Mouse (Mus musculus): ENCODE measurements at regions not wholly inside any gene's neighbourhood (a gene's known extent, or its start where the extent isn't known, plus 50 kb on each side); places are given as distances from the start of the nearest gene placed in this dataset.

DNA sequence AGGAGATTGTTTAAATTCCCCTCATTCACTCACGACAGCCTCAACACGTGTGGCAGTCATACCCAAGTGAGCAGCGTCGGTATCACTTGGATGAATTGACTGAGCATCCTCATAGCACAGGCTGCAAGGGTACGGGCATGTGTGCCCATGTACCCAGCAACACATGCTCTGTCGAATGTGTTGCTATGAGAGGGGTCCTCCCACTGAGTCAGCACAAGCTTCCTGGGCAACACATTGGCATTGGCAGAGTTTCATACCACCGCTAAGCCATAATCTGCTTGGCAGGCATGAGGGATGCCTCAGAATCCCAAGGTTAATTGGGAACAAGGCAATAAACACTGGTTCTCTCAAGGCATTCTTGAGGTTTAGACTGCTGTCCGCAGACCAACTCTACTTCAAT lies 115.1 kb downstream of the Atp6v1g3 start:
- no peaks in the 10 kb centered on the region for H3K27me3 ChIP-seq (replicated peaks; ENCODE audit: insufficient read depth, low read length)
- TF ChIP-seq CTCF (IDR thresholded peaks at IDR 0.05) = no peak
- no peak for TF ChIP-seq EP300 (IDR thresholded peaks at IDR 0.05)
- no peaks in the 10 kb centered on the region for H3K9me3 ChIP-seq (ENCODE audit: low read length)
- no peak overlapping the region for H3K9ac ChIP-seq (replicated peaks; ENCODE audit: low read depth)
- DNase-seq (ENCODE audit: low spot score) = no peak
- no peak overlapping the region for H3K4me3 ChIP-seq (ENCODE audit: low read depth, low read length)
- H3K4me1 ChIP-seq (ENCODE audit: insufficient read depth, low read depth, low read length) = no peaks in the 10 kb centered on the region
- no peak for ATAC-seq
- no peak overlapping the region for H3K27ac ChIP-seq (ENCODE audit: low read length)
- no peak overlapping the region for H3K4me2 ChIP-seq (replicated peaks; ENCODE audit: low read depth, low read length)
- no peaks in the 10 kb centered on the region for H3K36me3 ChIP-seq (ENCODE audit: insufficient read depth, low read length)
- 85% methylated on average over 8 of the region's 8 CpGs for WGBS

DNA sequence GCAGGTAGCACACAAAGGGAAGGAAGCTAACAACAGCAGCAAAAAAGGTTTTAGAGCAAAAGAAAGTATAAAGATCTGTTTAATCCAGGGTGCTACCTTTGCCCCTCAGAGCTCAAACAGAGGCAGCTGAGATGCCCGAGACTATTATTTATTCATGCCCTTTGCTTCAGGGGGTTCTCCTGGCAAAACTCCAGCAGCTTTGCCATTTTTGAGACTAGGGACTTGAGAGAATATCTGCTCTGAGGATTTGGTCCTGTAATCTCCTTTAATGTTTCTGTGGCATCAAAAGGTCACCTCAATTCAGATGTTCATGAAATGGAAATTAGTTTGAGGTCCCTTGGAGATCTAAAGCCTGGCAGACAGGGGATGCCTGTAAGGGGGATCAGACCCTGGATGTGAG lies 116.1 kb downstream of the Atp6v1g3 start:
- Histone ChIP-seq H3K4me1 (ENCODE audit: insufficient read depth, low read depth, low read length) (no peaks in the 10 kb centered on the region), H3K9me3 (ENCODE audit: low read length) (no peaks in the 10 kb centered on the region), H3K4me2 (replicated peaks; ENCODE audit: low read depth, low read length) (no peak overlapping the region), H3K36me3 (ENCODE audit: insufficient read depth, low read length) (no peaks in the 10 kb centered on the region), H3K9ac (replicated peaks; ENCODE audit: low read depth) (no peak overlapping the region), H3K27me3 (replicated peaks; ENCODE audit: insufficient read depth, low read length) (no peaks in the 10 kb centered on the region), H3K27ac (ENCODE audit: low read length) (no peak overlapping the region), H3K4me3 (ENCODE audit: low read depth, low read length) (no peak overlapping the region)
- no peak for ATAC-seq
- 45% methylated on average over 1 of the region's 1 CpGs for WGBS
- TF ChIP-seq CTCF (IDR thresholded peaks at IDR 0.05) (no peak), EP300 (IDR thresholded peaks at IDR 0.05) (no peak)
- DNase-seq (ENCODE audit: low spot score) = no peak

DNA sequence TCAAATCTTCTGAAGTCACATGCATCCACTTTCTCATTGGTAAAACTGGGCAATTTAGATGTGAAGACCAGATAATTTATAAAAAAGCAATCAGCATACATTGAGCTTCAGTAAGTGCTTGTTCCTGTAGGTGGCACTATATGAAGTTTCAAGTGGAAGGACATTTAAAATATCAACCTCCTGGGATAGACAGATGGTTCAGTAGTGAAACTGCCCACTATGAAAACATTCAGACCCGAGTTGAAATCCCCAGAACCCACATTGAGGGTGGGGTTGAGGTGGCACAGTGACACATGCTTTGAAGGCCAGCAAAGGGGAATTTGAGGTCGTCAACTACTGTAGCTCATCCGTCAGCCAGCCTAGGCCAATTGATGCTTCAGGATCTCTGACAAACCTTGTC lies 145.1 kb downstream of the Atp6v1g3 start:
- DNase-seq (ENCODE audit: low spot score) (peak; percentile 8), ATAC-seq (no peak)
- H3K4me1 ChIP-seq (ENCODE audit: insufficient read depth, low read depth, low read length) = no peaks in the 10 kb centered on the region
- no peaks in the 10 kb centered on the region for H3K9me3 ChIP-seq (ENCODE audit: low read length)
- no peaks in the 10 kb centered on the region for H3K27me3 ChIP-seq (replicated peaks; ENCODE audit: insufficient read depth, low read length)
- no peaks in the 10 kb centered on the region for H3K36me3 ChIP-seq (ENCODE audit: insufficient read depth, low read length)
- no peak overlapping the region for H3K9ac ChIP-seq (replicated peaks; ENCODE audit: low read depth)
- no peak overlapping the region for H3K4me2 ChIP-seq (replicated peaks; ENCODE audit: low read depth, low read length)
- H3K4me3 ChIP-seq (ENCODE audit: low read depth, low read length) = no peak overlapping the region
- no peak overlapping the region for H3K27ac ChIP-seq (ENCODE audit: low read length)
- TF ChIP-seq EP300 (IDR thresholded peaks at IDR 0.05) (no peak), CTCF (IDR thresholded peaks at IDR 0.05) (peak; percentile 19; the same call in 1 of the 2 replicates)
- 67% methylated on average over 3 of the region's 3 CpGs for WGBS

DNA sequence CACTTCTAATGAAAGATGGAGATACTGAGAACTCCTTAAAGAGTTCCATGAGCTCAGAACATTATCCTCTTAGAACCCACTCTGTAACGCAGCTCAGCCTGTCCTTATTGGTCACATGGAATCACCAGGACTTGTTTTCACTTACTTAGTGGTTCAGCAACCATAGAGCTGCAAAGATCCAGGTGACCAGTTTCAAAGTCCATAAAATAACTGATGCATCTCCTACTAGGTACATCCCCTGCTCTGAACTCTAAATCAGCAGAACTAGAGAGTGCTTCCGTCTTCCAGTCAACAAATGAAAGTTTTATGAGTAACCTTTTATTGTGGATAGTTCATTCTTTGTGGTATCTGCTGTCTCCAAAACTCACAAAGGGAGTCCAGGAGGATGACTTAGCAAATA lies 153.9 kb downstream of the Atp6v1g3 start:
- Histone ChIP-seq H3K27ac (ENCODE audit: low read length) (no peak overlapping the region), H3K9ac (replicated peaks; ENCODE audit: low read depth) (no peak overlapping the region), H3K4me3 (ENCODE audit: low read depth, low read length) (no peak overlapping the region), H3K4me2 (replicated peaks; ENCODE audit: low read depth, low read length) (no peak overlapping the region), H3K27me3 (replicated peaks; ENCODE audit: insufficient read depth, low read length) (no peaks in the 10 kb centered on the region), H3K9me3 (ENCODE audit: low read length) (no peaks in the 10 kb centered on the region), H3K4me1 (ENCODE audit: insufficient read depth, low read depth, low read length) (no peaks in the 10 kb centered on the region), H3K36me3 (ENCODE audit: insufficient read depth, low read length) (no peaks in the 10 kb centered on the region)
- DNase-seq (ENCODE audit: low spot score) = no peak
- no peak for ATAC-seq
- WGBS = 67% methylated on average over 2 of the region's 2 CpGs
- TF ChIP-seq EP300 (IDR thresholded peaks at IDR 0.05) (no peak), CTCF (IDR thresholded peaks at IDR 0.05) (no peak)
